Mouse (Mus musculus): ENCODE results near the gene Mcmbp.

DNA sequence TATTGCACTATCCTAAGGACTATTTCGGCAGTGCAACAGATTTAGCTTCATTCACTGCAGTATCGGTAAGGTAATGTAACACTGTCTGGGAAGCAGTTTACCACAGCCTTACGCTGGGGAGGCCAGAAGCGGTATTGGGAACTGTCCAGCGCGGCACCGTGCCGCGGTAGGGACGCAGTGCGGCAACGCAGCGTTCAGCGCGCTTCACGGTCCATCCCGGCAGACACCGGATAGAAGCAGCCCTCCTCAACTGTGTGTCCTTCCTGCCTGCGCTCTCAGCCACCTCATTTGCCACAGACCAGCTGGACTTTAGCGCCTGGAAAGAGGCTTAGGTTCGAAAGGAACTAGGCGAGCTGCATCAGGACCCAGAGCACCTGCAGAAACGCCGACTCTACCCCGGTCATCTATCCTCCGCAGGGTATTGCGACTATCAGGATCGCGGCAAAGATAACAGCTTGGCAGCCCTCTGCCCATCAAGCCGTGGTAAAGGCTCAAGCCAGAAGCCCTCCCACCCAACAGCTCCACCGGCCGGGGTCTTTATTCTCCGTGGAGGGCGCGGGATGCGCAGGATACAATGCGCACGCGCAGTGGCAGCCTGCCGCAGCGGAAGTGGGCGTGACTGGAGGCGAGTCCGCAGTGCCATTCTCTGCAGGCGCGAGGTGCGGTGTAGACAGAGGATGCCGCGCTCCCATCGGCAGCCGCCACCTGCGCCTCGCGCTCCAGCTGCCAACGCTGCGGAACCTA is 52.3 kb downstream of the Mcmbp start:
- no peak for TF ChIP-seq CTCF (IDR thresholded peaks at IDR 0.05; ENCODE audit: control insufficient read depth, insufficient read depth, insufficient read length)
- no peak for TF ChIP-seq MAX (IDR thresholded peaks at IDR 0.05)
- no peak for TF ChIP-seq USF1 (IDR thresholded peaks at IDR 0.05; ENCODE audit: low read depth)
- TF ChIP-seq MYOD1 (IDR thresholded peaks at IDR 0.05; ENCODE audit: control insufficient read depth, insufficient read length, low read depth): no peak
- no peak for TF ChIP-seq MYOG (IDR thresholded peaks at IDR 0.05; ENCODE audit: control insufficient read depth, extremely low read depth, insufficient read length)
- TF ChIP-seq CEBPB (IDR thresholded peaks at IDR 0.05; ENCODE audit: low read depth): no peak
- no peak for TF ChIP-seq FOSL1 (IDR thresholded peaks at IDR 0.05; ENCODE audit: insufficient read depth, low read length, poor library complexity, severe bottlenecking)

All from C2C12 (cell line).